Mouse (Mus musculus) neural tube, embryonic 14.5 days (tissue): Measurements from ENCODE around the gene Ttn. TPM values are rescaled to one million over a fixed set of nuclear protein-coding genes. Genes with fewer than 3 reads are reported as not detected.
A peak's percentile ranks its signal among the peaks of the same experiment; 100 is the strongest.

ENCODE experiments used
- ATAC-seq: fragments of 200-750 bp; cut with Nextera tagmentation; 2 replicates; pipeline ENCODE4 v1.8.0; 2017; ENCODE audit warnings: low read depth, mild to moderate bottlenecking, moderate TSS enrichment, moderate library complexity
- H3K27ac ChIP-seq: fragments of 300-500 bp; sonication (generic); 2 replicates; pipeline ENCODE4 v1.5.1; 2014; ENCODE audit warnings: low read depth, mild to moderate bottlenecking, control low read depth, low read length, moderate library complexity, mixed read lengths
- H3K27me3 ChIP-seq: fragments of 300-500 bp; sonication (generic); 2 replicates; pipeline ENCODE4 v1.6.1; 2014; ENCODE audit warnings: low read length; ENCODE audit not compliant: control insufficient read depth, insufficient read depth
- H3K36me3 ChIP-seq: fragments of 300-500 bp; sonication (generic); 2 replicates; pipeline ENCODE4 v1.6.1; 2014; ENCODE audit warnings: low read length, mixed read lengths; ENCODE audit not compliant: control insufficient read depth, insufficient read depth
- H3K4me1 ChIP-seq: fragments of 300-500 bp; sonication (generic); 2 replicates; pipeline ENCODE4 v1.6.1; 2014; ENCODE audit warnings: low read length; ENCODE audit not compliant: control insufficient read depth, insufficient read depth
- H3K4me2 ChIP-seq: fragments of 300-500 bp; sonication (generic); 2 replicates; pipeline ENCODE4 v1.6.1; 2014; ENCODE audit warnings: mild to moderate bottlenecking, low read depth, low read length, control low read depth
- H3K4me3 ChIP-seq: fragments of 300-500 bp; sonication (generic); 2 replicates; pipeline ENCODE4 v1.5.1; 2014; ENCODE audit warnings: low read depth, low read length, control low read depth, mixed read lengths
- H3K9ac ChIP-seq: fragments of 300-500 bp; sonication (generic); replicated peaks from 2 replicates; pipeline ENCODE4 v1.6.1; 2014; ENCODE audit warnings: low read depth, mild to moderate bottlenecking, control low read depth, low read length, mixed read lengths
- H3K9me3 ChIP-seq: fragments of 300-500 bp; sonication (generic); 2 replicates; pipeline ENCODE4 v1.6.1; 2016; ENCODE audit warnings: low read length; ENCODE audit not compliant: control insufficient read depth
- WGBS: fragments of 180-500 bp; shearing (Covaris S2); extraction: QIAGEN DNeasy Blood & Tissue Kit; methylation state at CpG from one replicate; pipeline ENCODE4 v1.1.7; 2014; 5-methylcytosine and 5-hydroxymethylcytosine counted together
- polyA plus RNA-seq: library from polyadenylated mRNA; unstranded; fragments of >200 nt; fragmentation: Nextera tagmentation; extraction: Ambion mirVana; gene quantifications from 2 replicates; pipeline ENCODE4 v1.2.1, GENCODE M21; 2014

Gene Ttn
- polyA plus RNA-seq, 1 experiment from 2014 or later: 1.9 TPM

DNA sequence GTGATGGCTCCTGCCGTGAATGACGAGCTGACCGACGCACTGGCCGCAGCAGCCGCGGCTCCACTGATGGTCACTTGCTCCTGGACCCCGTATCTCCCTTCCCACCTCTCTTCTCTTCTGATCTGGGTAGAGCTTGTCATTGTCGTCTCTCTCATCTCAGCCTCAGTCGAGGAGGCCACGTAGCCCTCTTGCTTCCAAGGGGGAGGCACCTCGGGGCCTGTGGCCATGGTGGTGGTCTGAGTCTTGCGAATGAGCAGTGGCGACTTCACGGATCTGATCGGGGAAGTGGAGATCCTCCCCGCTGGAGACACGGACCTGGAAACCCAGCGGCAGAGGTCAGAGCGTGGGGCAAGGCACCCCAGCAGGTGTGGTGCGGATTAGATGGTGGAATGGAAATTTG, 12.7 kb downstream of the Ttn start:
- WGBS: 81% methylated on average over 21 of the region's 21 CpGs
- Histone ChIP-seq H3K9ac (no peak overlapping the region), H3K4me1 (no peaks in the 10 kb centered on the region), H3K36me3 (no peaks in the 10 kb centered on the region), H3K4me3 (no peak overlapping the region), H3K27ac (no peak overlapping the region), H3K27me3 (no peaks in the 10 kb centered on the region), H3K9me3 (no peaks in the 10 kb centered on the region), H3K4me2 (no peak overlapping the region)
- no peak for ATAC-seq

DNA sequence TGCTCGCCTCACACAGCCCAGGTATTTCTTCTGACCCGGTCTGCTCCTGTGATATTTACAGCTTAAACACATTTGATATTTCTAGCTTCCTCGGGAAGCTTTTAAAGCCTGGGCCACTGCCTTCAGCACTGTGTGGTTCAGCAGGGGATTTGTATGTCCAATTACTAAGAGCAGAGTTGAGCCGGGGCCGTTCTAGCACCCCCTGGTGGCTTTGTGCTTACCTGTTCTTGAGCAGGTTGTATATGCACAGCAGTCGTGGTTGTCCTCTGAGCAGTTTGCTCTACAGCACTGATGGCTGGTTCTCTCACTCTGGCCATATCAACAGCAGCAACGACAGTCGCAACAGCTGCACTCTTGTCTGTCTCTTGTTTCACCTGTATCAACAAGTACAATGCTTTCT, 13.4 kb downstream of the Ttn start:
- Histone ChIP-seq H3K9ac (no peak overlapping the region), H3K4me1 (no peaks in the 10 kb centered on the region), H3K4me3 (no peak overlapping the region), H3K27me3 (no peaks in the 10 kb centered on the region), H3K4me2 (no peak overlapping the region), H3K9me3 (no peaks in the 10 kb centered on the region), H3K27ac (no peak overlapping the region), H3K36me3 (no peaks in the 10 kb centered on the region)
- peak; percentile 87 for ATAC-seq
- WGBS: 33% methylated on average over 8 of the region's 8 CpGs

DNA sequence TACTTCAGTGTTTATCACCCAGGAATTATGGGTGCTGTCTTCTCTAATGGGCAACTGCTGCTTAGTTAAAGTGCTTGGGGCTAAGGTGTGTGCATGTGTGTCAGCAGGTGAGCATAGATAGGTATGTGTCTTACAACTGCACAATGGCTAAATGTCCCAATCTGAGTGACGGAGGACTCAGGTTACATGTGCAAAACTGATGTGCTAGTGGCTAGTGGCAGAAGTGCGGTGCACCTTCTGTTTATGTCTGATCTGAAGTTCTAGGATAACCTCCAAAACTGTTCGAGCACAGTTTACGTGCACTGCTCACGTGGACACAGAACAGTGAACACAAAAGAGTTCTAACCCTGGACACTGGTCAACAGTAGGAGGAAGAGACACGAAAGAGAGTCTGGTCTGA, 15.8 kb downstream of the Ttn start:
- Histone ChIP-seq H3K4me2 (no peak overlapping the region), H3K27me3 (no peaks in the 10 kb centered on the region), H3K9me3 (no peaks in the 10 kb centered on the region), H3K9ac (no peak overlapping the region), H3K4me1 (no peaks in the 10 kb centered on the region), H3K4me3 (no peak overlapping the region), H3K36me3 (no peaks in the 10 kb centered on the region), H3K27ac (no peak overlapping the region)
- WGBS: 93% methylated on average over 6 of the region's 6 CpGs
- ATAC-seq: no peak

DNA sequence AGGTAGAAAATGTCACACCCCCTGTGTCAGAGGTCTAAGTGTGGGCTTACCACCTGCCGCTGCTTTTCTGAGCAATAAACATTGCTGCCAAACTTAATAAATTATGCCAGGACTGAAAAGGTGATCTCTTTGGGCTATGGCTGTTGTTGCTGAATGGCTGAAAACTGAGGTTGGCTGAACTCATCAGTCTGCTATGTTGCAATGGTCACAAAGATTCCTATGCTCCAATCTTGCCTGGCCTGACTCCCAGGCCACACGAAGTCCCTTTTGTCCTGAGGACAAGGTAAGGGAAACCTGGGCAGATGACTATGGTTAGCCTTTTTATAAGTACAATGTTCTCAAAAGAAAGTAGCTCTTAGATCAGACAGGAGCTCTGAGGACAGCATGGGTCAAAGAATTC, 16.3 kb downstream of the Ttn start:
- H3K4me2 ChIP-seq: no peak overlapping the region
- no peaks in the 10 kb centered on the region for H3K27me3 ChIP-seq
- H3K9ac ChIP-seq: no peak overlapping the region
- 83% methylated on average over 2 of the region's 2 CpGs for WGBS
- no peak for ATAC-seq
- no peak overlapping the region for H3K4me3 ChIP-seq
- H3K4me1 ChIP-seq: no peaks in the 10 kb centered on the region
- no peaks in the 10 kb centered on the region for H3K36me3 ChIP-seq
- no peaks in the 10 kb centered on the region for H3K9me3 ChIP-seq
- H3K27ac ChIP-seq: no peak overlapping the region

DNA sequence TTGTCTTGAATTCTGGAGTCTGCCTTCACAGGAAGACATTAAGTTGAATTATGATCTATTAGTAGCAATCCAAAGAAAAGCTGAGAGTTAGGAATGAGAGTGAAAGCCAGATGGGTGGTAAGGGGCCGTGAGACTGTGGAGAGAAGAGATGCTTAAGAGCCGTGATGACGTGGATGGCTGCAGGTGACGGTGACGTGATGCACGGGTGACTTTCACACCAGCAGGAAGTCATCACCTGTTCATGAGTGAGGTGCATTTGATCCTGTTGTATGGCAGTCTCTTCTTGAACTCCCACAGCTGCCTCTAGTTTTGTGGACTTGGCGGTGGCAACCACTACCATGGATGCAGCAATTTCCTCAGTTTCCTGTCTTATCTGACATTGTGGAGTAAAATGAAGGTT, 16.8 kb downstream of the Ttn start:
- Histone ChIP-seq H3K4me1 (no peaks in the 10 kb centered on the region), H3K4me3 (no peak overlapping the region), H3K9me3 (no peaks in the 10 kb centered on the region), H3K9ac (no peak overlapping the region), H3K36me3 (no peaks in the 10 kb centered on the region), H3K4me2 (no peak overlapping the region), H3K27me3 (no peaks in the 10 kb centered on the region), H3K27ac (no peak overlapping the region)
- 79% methylated on average over 7 of the region's 7 CpGs for WGBS
- ATAC-seq: no peak

DNA sequence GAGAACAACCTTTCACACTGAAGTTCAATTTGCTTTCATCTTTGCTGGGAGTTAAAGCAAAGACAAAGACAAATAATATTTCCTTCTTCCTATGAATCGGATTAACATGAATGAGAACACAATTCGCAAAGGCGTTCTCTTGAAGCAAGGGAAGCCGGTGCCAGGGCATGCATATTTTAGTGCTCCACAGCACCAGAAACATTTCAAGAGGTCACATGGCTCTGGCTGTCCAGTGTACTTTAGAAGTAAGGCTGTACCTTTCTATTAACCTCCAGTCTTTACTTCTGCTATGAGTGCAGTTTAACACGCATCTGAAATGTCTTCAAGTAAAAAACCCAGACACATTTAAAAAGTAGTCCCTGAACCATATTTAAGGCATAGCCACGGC, 20.3 kb downstream of the Ttn start:
- Histone ChIP-seq H3K4me2 (no peak overlapping the region), H3K9ac (no peak overlapping the region), H3K9me3 (no peaks in the 10 kb centered on the region), H3K27ac (no peak overlapping the region), H3K27me3 (no peaks in the 10 kb centered on the region), H3K4me3 (no peak overlapping the region), H3K36me3 (no peaks in the 10 kb centered on the region), H3K4me1 (no peaks in the 10 kb centered on the region)
- WGBS: 87% methylated on average over 6 of the region's 6 CpGs
- no peak for ATAC-seq

DNA sequence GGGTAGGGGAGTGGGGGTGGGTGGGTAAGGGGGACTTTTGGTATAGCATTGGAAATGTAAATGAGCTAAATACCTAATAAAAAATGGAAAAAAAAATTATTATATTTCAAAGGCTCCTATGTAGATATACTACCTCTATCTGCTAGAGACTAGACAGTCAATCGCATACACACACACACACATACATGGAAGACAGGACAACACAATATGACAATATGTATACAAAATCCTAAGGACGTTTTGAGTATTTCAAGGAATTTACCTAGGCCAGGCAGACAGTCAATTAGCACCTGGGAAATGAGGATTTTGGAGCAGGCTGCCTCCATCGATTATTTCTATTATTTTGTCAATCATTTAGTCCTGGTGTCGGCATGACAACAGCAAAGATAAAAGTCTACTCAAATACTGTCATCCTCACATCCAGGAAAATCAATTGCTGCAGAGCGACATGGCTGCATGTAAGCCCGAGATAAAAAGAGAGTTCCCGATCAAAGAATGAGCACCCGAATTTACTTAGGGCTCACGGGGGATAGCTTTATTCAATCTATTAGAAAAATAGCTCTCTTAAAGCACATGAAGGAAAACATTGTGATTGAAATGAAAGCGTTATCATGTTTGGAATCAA, 20.8 kb downstream of the Ttn start:
- H3K4me2 ChIP-seq: no peak overlapping the region
- H3K9me3 ChIP-seq: no peaks in the 10 kb centered on the region
- 88% methylated on average over 10 of the region's 10 CpGs for WGBS
- no peaks in the 10 kb centered on the region for H3K4me1 ChIP-seq
- no peaks in the 10 kb centered on the region for H3K27me3 ChIP-seq
- H3K27ac ChIP-seq: no peak overlapping the region
- ATAC-seq: no peak
- H3K4me3 ChIP-seq: no peak overlapping the region
- H3K36me3 ChIP-seq: no peaks in the 10 kb centered on the region
- H3K9ac ChIP-seq: no peak overlapping the region

DNA sequence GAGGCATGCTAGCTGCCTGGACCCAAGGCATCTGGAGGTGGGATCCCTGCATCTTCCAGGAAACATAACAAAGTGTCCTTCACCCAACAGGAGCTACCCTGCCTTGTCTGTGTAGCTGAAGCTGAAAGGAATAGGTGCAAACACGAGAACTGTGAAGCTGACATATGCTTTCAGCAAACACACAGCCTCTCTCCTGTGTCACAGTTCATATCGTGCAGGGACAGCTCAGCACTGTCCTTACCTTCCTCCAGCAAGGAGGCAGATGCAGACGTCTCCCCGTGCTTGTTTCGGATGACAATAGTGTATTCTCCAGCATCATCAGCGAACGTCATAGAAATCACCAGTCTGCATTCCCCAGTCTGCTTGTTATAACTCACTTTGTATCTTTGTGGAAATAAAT, 32.6 kb downstream of the Ttn start:
- WGBS: 76% methylated on average over 7 of the region's 7 CpGs
- no peak overlapping the region for H3K9ac ChIP-seq
- no peak overlapping the region for H3K4me2 ChIP-seq
- no peak overlapping the region for H3K4me3 ChIP-seq
- no peaks in the 10 kb centered on the region for H3K9me3 ChIP-seq
- H3K4me1 ChIP-seq: no peaks in the 10 kb centered on the region
- H3K27ac ChIP-seq: no peak overlapping the region
- no peak for ATAC-seq
- H3K36me3 ChIP-seq: no peaks in the 10 kb centered on the region
- no peaks in the 10 kb centered on the region for H3K27me3 ChIP-seq

DNA sequence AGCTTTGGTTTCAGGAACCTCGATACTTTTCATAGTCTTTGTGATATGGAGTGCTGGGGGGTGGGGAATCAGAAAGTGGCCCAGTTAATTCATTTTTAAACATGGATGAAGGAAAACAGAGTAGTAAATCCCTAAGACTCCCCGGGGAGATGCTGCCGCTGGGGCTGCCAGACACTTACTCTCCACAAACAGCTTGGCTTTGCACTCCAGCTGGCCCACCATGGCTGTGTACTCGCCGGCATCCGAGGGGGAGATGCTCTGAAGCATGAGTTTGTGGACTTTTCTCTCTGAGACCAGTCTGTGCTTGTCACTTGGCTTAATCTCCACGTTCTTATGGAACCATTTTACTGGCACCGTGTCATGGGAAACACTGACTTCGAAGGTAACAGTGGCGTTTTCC, 43.8 kb downstream of the Ttn start:
- H3K4me1 ChIP-seq: no peaks in the 10 kb centered on the region
- no peaks in the 10 kb centered on the region for H3K36me3 ChIP-seq
- no peak overlapping the region for H3K27ac ChIP-seq
- H3K9me3 ChIP-seq: no peaks in the 10 kb centered on the region
- WGBS: 60% methylated on average over 10 of the region's 10 CpGs
- no peak overlapping the region for H3K4me3 ChIP-seq
- no peak overlapping the region for H3K9ac ChIP-seq
- ATAC-seq: no peak
- no peaks in the 10 kb centered on the region for H3K27me3 ChIP-seq
- H3K4me2 ChIP-seq: no peak overlapping the region

DNA sequence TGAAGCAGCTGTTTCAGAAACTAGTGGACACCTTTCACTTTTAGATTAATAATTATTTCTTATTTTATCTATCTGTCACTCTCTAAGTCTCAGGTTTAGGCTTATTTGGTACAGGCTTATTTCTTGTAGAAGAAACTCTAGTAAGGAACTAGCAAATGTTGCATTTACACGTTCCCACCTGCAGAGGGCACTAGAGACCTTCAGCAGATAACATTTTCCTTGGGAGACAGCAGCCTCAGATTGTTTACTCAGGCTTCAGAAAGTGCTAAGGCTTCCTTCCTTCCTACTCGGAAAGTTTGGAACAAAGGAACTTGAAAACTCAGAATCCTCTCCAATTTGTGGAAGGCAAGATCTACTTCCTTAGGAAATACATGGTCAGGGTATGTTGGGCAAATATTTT, 52.6 kb downstream of the Ttn start:
- Histone ChIP-seq H3K9me3 (no peaks in the 10 kb centered on the region), H3K27me3 (no peaks in the 10 kb centered on the region), H3K9ac (no peak overlapping the region), H3K4me3 (no peak overlapping the region), H3K4me2 (no peak overlapping the region), H3K27ac (no peak overlapping the region), H3K36me3 (no peaks in the 10 kb centered on the region), H3K4me1 (no peaks in the 10 kb centered on the region)
- WGBS: 5% methylated on average over 2 of the region's 2 CpGs
- ATAC-seq: no peak
